Mouse (Mus musculus): Measurements from ENCODE around the gene Zdhhc11. TPM values are rescaled to one million over a fixed set of nuclear protein-coding genes. Genes with fewer than 3 reads are reported as not detected.
A peak's percentile ranks its signal among the peaks of the same experiment; 100 is the strongest.
"Not testable (repeated sequence)": the region's sequence is repeated elsewhere in the genome, so short reads cannot be mapped to it uniquely, and the experiment has no call there.

Gene Zdhhc11
- polyA plus RNA-seq, 1 experiment from 2014 or later, result not detected

- Histone ChIP-seq H3K27me3 (ENCODE audit: insufficient read depth, poor library complexity, severe bottlenecking) (0 out of 2 replicates have a peak, but pooled peaks cover 4% of the 10 kb centered on the region), H3K9me3 (no peaks in the 10 kb centered on the region), H3K36me3 (no peaks in the 10 kb centered on the region), H3K27ac (peak overlapping the region; percentile 82), H3K4me3 (peak overlapping the region; percentile 22; the same call in 1 of the 2 replicates), H3K4me1 (peaks cover 13% of the 10 kb centered on the region)
- DNase-seq (ENCODE audit: low spot score), result peak; percentile 92
- WGBS, result 16% methylated on average over 12 of the region's 12 CpGs
Observed at GRCm38 (mm10) chr13:73970545-73971448, 7.1 kb downstream of the Zdhhc11 start.

- H3K4me3 ChIP-seq, result no peak overlapping the region
- no peaks in the 10 kb centered on the region; the same call in 1 of the 2 replicates for H3K27me3 ChIP-seq (ENCODE audit: insufficient read depth, poor library complexity, severe bottlenecking)
- no peak for DNase-seq (ENCODE audit: low spot score)
- H3K36me3 ChIP-seq, result no peaks in the 10 kb centered on the region
- H3K9me3 ChIP-seq, result no peaks in the 10 kb centered on the region
- peaks cover 13% of the 10 kb centered on the region for H3K4me1 ChIP-seq
- no peak overlapping the region for H3K27ac ChIP-seq
- WGBS, result 81% methylated on average over 3 of the region's 3 CpGs
Observed at GRCm38 (mm10) chr13:73974523-73974922, 10.9 kb downstream of the Zdhhc11 start.

GRCm38 (mm10) chr13:73976935-73977334 lies 13.3 kb downstream of the Zdhhc11 start:
- no peak overlapping the region for H3K4me3 ChIP-seq
- DNase-seq (ENCODE audit: low spot score), result no peak
- H3K4me1 ChIP-seq, result no peaks in the 10 kb centered on the region
- no peaks in the 10 kb centered on the region for H3K36me3 ChIP-seq
- 81% methylated on average over 5 of the region's 5 CpGs for WGBS
- H3K27me3 ChIP-seq (ENCODE audit: insufficient read depth, poor library complexity, severe bottlenecking), result no peaks in the 10 kb centered on the region; the same call in 1 of the 2 replicates
- no peak overlapping the region for H3K27ac ChIP-seq
- H3K9me3 ChIP-seq, result no peaks in the 10 kb centered on the region

- H3K27ac ChIP-seq, result no peak overlapping the region
- 75% methylated on average over 5 of the region's 5 CpGs for WGBS
- no peaks in the 10 kb centered on the region for H3K27me3 ChIP-seq (ENCODE audit: insufficient read depth, poor library complexity, severe bottlenecking)
- no peak for DNase-seq (ENCODE audit: low spot score)
- H3K36me3 ChIP-seq, result no peaks in the 10 kb centered on the region
- no peaks in the 10 kb centered on the region for H3K9me3 ChIP-seq
- H3K4me1 ChIP-seq, result peaks cover 15% of the 10 kb centered on the region
- no peak overlapping the region for H3K4me3 ChIP-seq
Observed at GRCm38 (mm10) chr13:73990325-73990724, 26.7 kb downstream of the Zdhhc11 start.

GRCm38 (mm10) chr13:73990761-73991160 lies 27.1 kb downstream of the Zdhhc11 start:
- no peak overlapping the region for H3K27ac ChIP-seq
- no peak overlapping the region for H3K4me3 ChIP-seq
- H3K27me3 ChIP-seq (ENCODE audit: insufficient read depth, poor library complexity, severe bottlenecking), result no peaks in the 10 kb centered on the region
- no peaks in the 10 kb centered on the region for H3K36me3 ChIP-seq
- WGBS, result 11% methylated on average over 2 of the region's 2 CpGs
- peaks cover 15% of the 10 kb centered on the region for H3K4me1 ChIP-seq
- H3K9me3 ChIP-seq, result no peaks in the 10 kb centered on the region
- no peak for DNase-seq (ENCODE audit: low spot score)

GRCm38 (mm10) chr13:73991267-73991666 lies 27.6 kb downstream of the Zdhhc11 start:
- Histone ChIP-seq H3K4me3 (no peak overlapping the region), H3K9me3 (no peaks in the 10 kb centered on the region), H3K27ac (no peak overlapping the region), H3K36me3 (no peaks in the 10 kb centered on the region), H3K27me3 (ENCODE audit: insufficient read depth, poor library complexity, severe bottlenecking) (no peaks in the 10 kb centered on the region), H3K4me1 (peaks cover 15% of the 10 kb centered on the region)
- 57% methylated on average over 5 of the region's 5 CpGs for WGBS
- DNase-seq (ENCODE audit: low spot score), result no peak

GRCm38 (mm10) chr13:73996456-73996855 lies 32.8 kb downstream of the Zdhhc11 start:
- 76% methylated on average over 4 of the region's 4 CpGs for WGBS
- Histone ChIP-seq H3K27ac (no peak overlapping the region), H3K36me3 (no peaks in the 10 kb centered on the region), H3K9me3 (no peaks in the 10 kb centered on the region), H3K4me1 (peaks cover 3% of the 10 kb centered on the region), H3K27me3 (ENCODE audit: insufficient read depth, poor library complexity, severe bottlenecking) (no peaks in the 10 kb centered on the region), H3K4me3 (no peak overlapping the region)
- DNase-seq (ENCODE audit: low spot score), result no peak

GRCm38 (mm10) chr13:74000519-74000918 lies 36.9 kb downstream of the Zdhhc11 start:
- H3K27me3 ChIP-seq (ENCODE audit: insufficient read depth, poor library complexity, severe bottlenecking), result no peaks in the 10 kb centered on the region
- no peak for DNase-seq (ENCODE audit: low spot score)
- no peaks in the 10 kb centered on the region for H3K9me3 ChIP-seq
- no peaks in the 10 kb centered on the region for H3K36me3 ChIP-seq
- H3K27ac ChIP-seq, result no peak overlapping the region
- no peak overlapping the region for H3K4me3 ChIP-seq
- H3K4me1 ChIP-seq, result no peaks in the 10 kb centered on the region

- WGBS, result 81% methylated on average over 6 of the region's 6 CpGs
- H3K4me3 ChIP-seq, result no peak overlapping the region
- no peaks in the 10 kb centered on the region for H3K4me1 ChIP-seq
- H3K27ac ChIP-seq, result no peak overlapping the region
- H3K9me3 ChIP-seq, result no peaks in the 10 kb centered on the region
- no peak for DNase-seq (ENCODE audit: low spot score)
- no peaks in the 10 kb centered on the region for H3K27me3 ChIP-seq (ENCODE audit: insufficient read depth, poor library complexity, severe bottlenecking)
- no peaks in the 10 kb centered on the region for H3K36me3 ChIP-seq
Observed at GRCm38 (mm10) chr13:74000961-74001360, 37.3 kb downstream of the Zdhhc11 start.

GRCm38 (mm10) chr13:74001492-74001891 lies 37.8 kb downstream of the Zdhhc11 start:
- no peaks in the 10 kb centered on the region for H3K36me3 ChIP-seq
- no peak overlapping the region for H3K4me3 ChIP-seq
- H3K4me1 ChIP-seq, result no peaks in the 10 kb centered on the region
- no peaks in the 10 kb centered on the region for H3K27me3 ChIP-seq (ENCODE audit: insufficient read depth, poor library complexity, severe bottlenecking)
- WGBS, result 70% methylated on average over 4 of the region's 4 CpGs
- DNase-seq (ENCODE audit: low spot score), result no peak
- no peak overlapping the region for H3K27ac ChIP-seq
- no peaks in the 10 kb centered on the region for H3K9me3 ChIP-seq

GRCm38 (mm10) chr13:74006881-74007280 lies 43.2 kb downstream of the Zdhhc11 start:
- Histone ChIP-seq H3K27me3 (ENCODE audit: insufficient read depth, poor library complexity, severe bottlenecking) (peaks cover 31% of the 10 kb centered on the region), H3K4me1 (peaks cover 24% of the 10 kb centered on the region)
- not testable (repeated sequence) for DNase-seq (ENCODE audit: low spot score); H3K27ac ChIP-seq; H3K4me3 ChIP-seq; H3K9me3 ChIP-seq; H3K36me3 ChIP-seq
- WGBS, result 85% methylated on average over 4 of the region's 4 CpGs

- not testable (repeated sequence) for DNase-seq (ENCODE audit: low spot score)
Observed at GRCm38 (mm10) chr13:74008216-74008615, 44.6 kb downstream of the Zdhhc11 start.

GRCm38 (mm10) chr13:74008948-74009718 lies 45.5 kb downstream of the Zdhhc11 start, which contains the start of gene Tppp:
TSS of gene Tppp (plus strand) at chr13:74009407.
- Histone ChIP-seq H3K27ac (peak within 1 kb of the TSS; percentile 87), H3K9me3 (no peaks in the 10 kb centered on the region), H3K4me1 (peaks cover 24% of the 10 kb centered on the region), H3K27me3 (ENCODE audit: insufficient read depth, poor library complexity, severe bottlenecking) (peaks cover 31% of the 10 kb centered on the region), H3K4me3 (peak within 1 kb of the TSS; percentile 62), H3K36me3 (no peaks in the 10 kb centered on the region)
- WGBS, result 0% methylated on average over 56 of the region's 56 CpGs
- peak; percentile 95 for DNase-seq (ENCODE audit: low spot score)

More at GRCm38 (mm10) chr13:74008216-74008615, 44.6 kb downstream of the Zdhhc11 start:
- 80% methylated on average over 2 of the region's 2 CpGs for WGBS
- H3K9me3 ChIP-seq, H3K36me3 ChIP-seq, H3K27ac ChIP-seq: not testable (repeated sequence)
- Histone ChIP-seq H3K4me1 (peaks cover 24% of the 10 kb centered on the region), H3K4me3 (peak overlapping the region; percentile 62; the same call in 1 of the 2 replicates), H3K27me3 (ENCODE audit: insufficient read depth, poor library complexity, severe bottlenecking) (peaks cover 31% of the 10 kb centered on the region)

Data from heart, embryonic 10.5 days (tissue).